Mouse (Mus musculus): ENCODE data around the gene Atxn7l1.

DNA sequence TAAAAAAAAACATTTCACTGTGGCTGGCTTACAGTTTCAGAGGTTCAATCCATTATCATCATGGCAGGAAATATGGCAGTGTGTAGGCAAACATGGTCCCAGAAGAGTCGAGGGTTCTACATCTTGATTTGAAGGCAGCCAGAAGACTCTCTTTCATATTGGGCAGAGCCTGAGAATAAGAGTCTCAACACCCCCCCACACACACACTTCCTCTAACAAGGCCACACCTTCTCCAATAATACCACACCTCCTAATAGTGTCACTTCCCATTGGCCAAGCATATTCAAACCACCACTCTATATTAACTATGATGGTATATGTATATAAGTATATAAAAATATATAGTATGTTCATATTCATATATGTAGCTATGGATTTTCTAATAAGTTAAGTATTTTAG lies 9.6 kb upstream of the Atxn7l1 start:
- no peak for TF ChIP-seq CTCF (IDR thresholded peaks at IDR 0.05; ENCODE audit: low read depth, low read length)
- no peak for TF ChIP-seq POLR2A (IDR thresholded peaks at IDR 0.05; ENCODE audit: borderline replicate concordance, low read depth, low read length)

Measured in bone marrow macrophage, adult 2 months (primary cell).